Mouse (Mus musculus) erythroblast, adult 5-6 weeks (primary cell): ENCODE measurements around the gene C330007P06Rik. TPM values are rescaled to one million over a fixed set of nuclear protein-coding genes. Genes with fewer than 3 reads are reported as not detected.
"Not testable (repeated sequence)": the region's sequence is repeated elsewhere in the genome, so short reads cannot be mapped to it uniquely, and the experiment has no call there.

Experiments
- ATAC-seq: replicated peaks from 2 replicates; pipeline ENCODE4 v1.8.0; 2016; ENCODE audit warnings: moderate number of reproducible peaks, mild to moderate bottlenecking, moderate TSS enrichment, inconsistent platforms; ENCODE audit not compliant: poor library complexity, low FRiP score, severe bottlenecking
- total RNA-seq, 2 experiments: library from RNA; stranded (forward) in 1 of 2; stranded (reverse) in 1 of 2; fragments of 150-400 nt in 1 of 2; fragments of 200-764, 138-1000 nt in 1 of 2; gene quantifications; 2 replicates each; pipeline versions ENCODE4 v1.2.3 to v1.2.4; 2015 to 2017; ENCODE audit warnings: low replicate concordance in 2 of 2

C330007P06Rik gene
- total RNA-seq, 2 experiments from 2014 or later = 9.2 to 23.5 TPM

- no peak for ATAC-seq
Observed at GRCm38 (mm10) chrX:36805466-36806235, 68.3 kb downstream of the C330007P06Rik start.

DNA sequence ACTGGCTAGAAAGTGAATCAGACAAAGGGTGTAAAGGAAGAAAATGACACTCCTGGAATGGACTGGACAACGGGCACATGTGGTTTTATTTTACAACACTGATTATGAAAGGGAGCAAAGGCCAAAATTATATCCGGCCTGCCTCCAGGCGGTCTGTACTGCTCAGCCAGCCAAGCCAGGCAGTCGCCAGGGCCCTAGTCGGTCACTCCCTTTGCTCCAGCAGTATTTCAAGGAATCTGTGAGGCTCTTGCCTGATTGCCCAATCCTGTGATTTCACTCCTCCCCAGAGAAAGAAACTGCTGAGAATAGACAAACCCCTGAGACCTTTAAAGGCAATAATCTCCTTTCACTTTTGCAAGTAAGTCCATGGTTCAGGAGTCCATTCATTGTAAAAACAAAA lies 69.7 kb downstream of the C330007P06Rik start:
- no peak for ATAC-seq

DNA sequence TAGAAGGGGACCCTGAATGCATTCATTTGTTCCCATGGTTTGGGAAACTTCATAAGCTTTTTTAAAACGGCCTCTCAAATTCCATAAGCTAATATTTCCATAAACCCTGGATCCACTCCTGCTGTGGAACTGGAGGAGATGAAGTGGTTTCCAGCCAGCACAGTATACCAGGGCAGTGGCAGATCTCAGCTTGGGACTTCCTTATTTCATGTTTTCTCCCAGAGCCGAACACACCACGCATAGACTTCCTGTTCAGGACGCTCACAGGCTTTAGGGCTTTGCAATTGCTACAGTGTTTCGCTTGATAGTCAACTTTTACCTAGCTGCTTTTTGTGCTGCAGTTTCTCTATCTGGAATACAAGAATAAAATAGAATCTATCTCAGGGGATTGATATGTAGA lies 70.7 kb downstream of the C330007P06Rik start:
- no peak for ATAC-seq

DNA sequence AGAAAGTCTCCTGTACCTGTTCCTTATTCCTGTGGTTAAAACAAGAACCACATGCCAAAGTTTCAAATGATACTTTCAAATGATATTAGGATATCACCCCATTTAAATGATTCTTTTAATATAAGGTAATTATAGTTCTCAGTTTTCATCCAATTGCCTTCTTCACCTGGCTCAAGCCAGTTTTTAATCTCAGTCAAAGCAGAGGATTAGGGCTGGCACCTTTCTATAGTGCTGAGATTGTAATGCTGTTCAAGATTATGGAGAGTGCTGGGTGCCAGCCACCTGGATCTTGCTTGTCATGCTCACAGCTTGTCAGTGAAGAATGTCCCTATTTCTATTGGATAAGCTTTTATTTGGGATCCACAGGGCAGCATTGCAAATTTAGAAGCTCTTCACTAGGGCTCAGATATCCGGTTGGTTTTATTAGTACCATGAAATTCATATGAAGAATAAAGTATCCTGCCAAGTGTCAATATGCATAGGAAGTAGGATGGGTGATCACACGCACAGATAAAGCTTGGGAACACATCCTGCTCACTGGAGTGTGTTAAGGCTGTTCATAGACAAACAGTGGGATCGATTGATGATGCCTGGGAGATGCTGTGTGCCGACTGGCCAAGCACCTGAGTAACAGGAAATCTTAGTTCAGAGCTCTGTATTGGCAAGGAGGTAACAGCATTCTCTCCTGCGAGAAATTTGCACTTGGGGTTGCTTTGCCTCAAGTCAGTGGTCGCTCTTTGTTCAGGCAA lies 74.6 kb downstream of the C330007P06Rik start:
- ATAC-seq = no peak

DNA sequence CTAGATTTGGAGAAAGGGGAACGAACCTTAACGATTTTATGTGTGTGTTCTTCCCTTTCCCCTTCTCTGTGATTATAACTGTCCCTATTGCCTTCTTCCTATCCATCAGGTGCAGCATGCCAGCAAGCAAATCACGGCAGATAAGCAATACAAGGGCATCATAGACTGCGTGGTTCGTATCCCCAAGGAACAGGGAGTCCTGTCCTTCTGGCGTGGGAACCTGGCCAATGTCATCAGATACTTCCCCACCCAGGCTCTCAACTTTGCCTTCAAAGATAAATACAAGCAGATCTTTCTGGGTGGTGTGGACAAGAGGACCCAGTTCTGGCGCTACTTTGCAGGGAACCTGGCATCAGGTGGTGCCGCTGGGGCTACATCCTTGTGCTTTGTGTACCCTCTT lies 77.2 kb downstream of the C330007P06Rik start:
- ATAC-seq = not testable (repeated sequence)

DNA sequence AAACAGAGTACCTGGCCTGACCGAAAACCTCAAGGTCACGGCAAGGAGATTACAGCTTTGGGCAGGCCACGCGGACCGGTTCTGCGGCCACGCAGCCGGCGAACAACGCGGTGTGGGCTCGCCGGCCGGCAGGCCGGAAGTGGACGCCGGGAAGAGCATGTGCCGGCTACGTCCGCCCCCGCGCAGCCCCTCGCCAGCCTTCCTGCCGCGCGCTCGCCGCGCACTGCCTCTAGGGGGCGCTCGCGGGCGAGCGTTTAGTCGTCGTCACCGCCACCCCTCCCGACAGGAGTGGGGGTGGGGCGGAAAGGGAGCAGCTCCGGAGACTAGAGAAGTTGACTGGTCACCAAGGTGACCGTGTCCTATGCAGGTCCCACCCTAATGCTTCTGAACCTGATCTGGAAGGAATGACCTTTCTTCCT lies 77.7 kb downstream of the C330007P06Rik start:
- ATAC-seq = peak; percentile 79

- ATAC-seq = peak; percentile 99
Observed at GRCm38 (mm10) chrX:36795424-36796162, 78.3 kb downstream of the C330007P06Rik start, which contains the start of gene Slc25a5. TSS of gene Slc25a5 (plus strand) at chrX:36795651.

- no peak for ATAC-seq
Observed at GRCm38 (mm10) chrX:36794571-36794970, 79.3 kb downstream of the C330007P06Rik start.

GRCm38 (mm10) chrX:36789360-36789759 lies 84.6 kb downstream of the C330007P06Rik start:
- no peak for ATAC-seq

DNA sequence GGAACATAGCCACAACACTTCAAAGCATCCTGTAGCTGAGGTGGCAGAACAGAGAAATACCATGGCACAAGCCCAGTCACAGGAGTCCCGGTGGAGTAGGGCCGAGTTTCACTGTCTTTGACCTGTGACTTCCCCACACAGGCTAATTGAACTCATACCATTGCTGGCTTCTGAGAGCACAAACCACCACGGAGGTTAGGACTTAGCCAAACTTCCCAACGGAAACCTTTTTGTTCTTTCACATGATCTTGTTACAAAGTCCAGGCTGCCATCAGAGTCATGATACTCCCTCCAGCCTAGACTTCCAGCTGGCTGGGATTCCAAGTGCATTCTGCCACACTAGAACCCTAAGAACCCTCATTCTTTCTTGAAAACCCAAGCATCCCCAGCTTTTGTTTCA lies 96.2 kb downstream of the C330007P06Rik start:
- ATAC-seq = no peak

DNA sequence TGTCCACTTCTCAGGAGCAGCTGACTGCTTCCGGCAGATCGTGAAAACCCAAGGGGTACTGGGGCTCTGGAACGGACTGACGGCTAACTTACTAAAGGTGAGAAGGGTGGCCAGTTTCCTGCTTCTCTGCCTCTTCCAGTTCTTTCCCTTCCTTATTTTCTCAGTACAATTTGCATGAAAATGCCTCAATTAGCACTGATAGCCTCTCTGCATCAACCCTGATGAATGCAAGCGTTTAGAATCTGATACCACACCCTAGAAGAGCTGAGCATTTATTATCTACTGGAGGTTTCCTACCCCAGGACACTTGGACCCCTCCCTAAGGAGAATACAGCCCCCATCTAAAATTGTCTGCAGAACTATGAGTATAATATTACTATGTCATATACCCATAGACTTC lies 98.4 kb downstream of the C330007P06Rik start:
- ATAC-seq = no peak

Other genes starting within 250 kb of the C330007P06Rik start
- 0.19 TPM in 1 of 2 replicates, not detected in the other for gene Akap17b, start 228.7 kb downstream of the C330007P06Rik start, total RNA-seq (2015; ENCODE audit: low replicate concordance)
- gene Akap17b, start 228.7 kb downstream of the C330007P06Rik start, total RNA-seq (2017; ENCODE audit: low replicate concordance) = 0.26 and 0.28 TPM in 2 replicates
- gene Slc25a43, start 130.5 kb downstream of the C330007P06Rik start, total RNA-seq (2015; ENCODE audit: low replicate concordance) = not detected in 2 replicates
- gene Slc25a43, start 130.5 kb downstream of the C330007P06Rik start, total RNA-seq (2017; ENCODE audit: low replicate concordance) = not detected in 2 replicates
- gene Slc25a5, start 78.5 kb downstream of the C330007P06Rik start, total RNA-seq (2015; ENCODE audit: low replicate concordance) = 240 and 241 TPM in 2 replicates
- gene Slc25a5, start 78.5 kb downstream of the C330007P06Rik start, total RNA-seq (2017; ENCODE audit: low replicate concordance) = 141 and 160 TPM in 2 replicates
- gene Ube2a, start 211 bp downstream of the C330007P06Rik start, total RNA-seq (2015; ENCODE audit: low replicate concordance) = 16.7 and 39.9 TPM in 2 replicates
- 4.3 and 19.9 TPM in 2 replicates for gene Ube2a, start 211 bp downstream of the C330007P06Rik start, total RNA-seq (2017; ENCODE audit: low replicate concordance)
- gene Nkrf, start 28.8 kb upstream of the C330007P06Rik start, total RNA-seq (2015; ENCODE audit: low replicate concordance) = 3.1 and 8.5 TPM in 2 replicates
- gene Nkrf, start 28.8 kb upstream of the C330007P06Rik start, total RNA-seq (2017; ENCODE audit: low replicate concordance) = 0.34 and 3.9 TPM in 2 replicates
- gene Sept6, start 117.7 kb upstream of the C330007P06Rik start, total RNA-seq (2015; ENCODE audit: low replicate concordance) = 8.6 and 12.5 TPM in 2 replicates
- 4.5 and 7.1 TPM in 2 replicates for gene Sept6, start 117.7 kb upstream of the C330007P06Rik start, total RNA-seq (2017; ENCODE audit: low replicate concordance)
- gene Sowahd, start 174.7 kb upstream of the C330007P06Rik start, total RNA-seq (2015; ENCODE audit: low replicate concordance) = not detected in 2 replicates
- not detected in 2 replicates for gene Sowahd, start 174.7 kb upstream of the C330007P06Rik start, total RNA-seq (2017; ENCODE audit: low replicate concordance)
- gene Rpl39, start 211.3 kb upstream of the C330007P06Rik start, total RNA-seq (2015; ENCODE audit: low replicate concordance) = 374 and 391 TPM in 2 replicates
- gene Rpl39, start 211.3 kb upstream of the C330007P06Rik start, total RNA-seq (2017; ENCODE audit: low replicate concordance) = 399 and 493 TPM in 2 replicates
- gene Upf3b, start 236.2 kb upstream of the C330007P06Rik start, total RNA-seq (2015; ENCODE audit: low replicate concordance) = 12.7 and 21.7 TPM in 2 replicates
- 30.8 and 32.2 TPM in 2 replicates for gene Upf3b, start 236.2 kb upstream of the C330007P06Rik start, total RNA-seq (2017; ENCODE audit: low replicate concordance)